Mouse (Mus musculus) intestine, embryonic 14.5 days (tissue): ENCODE data around the gene Taldo1. TPM values are rescaled to one million over a fixed set of nuclear protein-coding genes. Genes with fewer than 3 reads are reported as not detected.
A peak's percentile ranks its signal among the peaks of the same experiment; 100 is the strongest.

Experiments used
- ATAC-seq: fragments of 200-750 bp; cut with Nextera tagmentation; replicated peaks from 2 replicates; pipeline ENCODE4 v1.8.0; 2017; ENCODE audit warnings: low read depth, moderate number of reproducible peaks, moderate TSS enrichment, moderate library complexity; ENCODE audit not compliant: low FRiP score, low TSS enrichment
- DNase-seq: peaks from one replicate; pipeline ENCODE4 v3.0.0-alpha.2; 2018; ENCODE audit warnings: low spot score
- H3K27ac ChIP-seq: fragments of 300-500 bp; sonication (generic); 2 replicates; pipeline ENCODE4 v1.5.1; 2014; ENCODE audit warnings: low read depth, mild to moderate bottlenecking, control low read depth
- H3K27me3 ChIP-seq: fragments of 300-500 bp; sonication (generic); replicated peaks from 2 replicates; pipeline ENCODE4 v1.6.1; 2014; ENCODE audit warnings: low read length, control low read depth; ENCODE audit not compliant: control insufficient read depth, insufficient read depth
- H3K36me3 ChIP-seq: fragments of 300-500 bp; sonication (generic); 2 replicates; pipeline ENCODE4 v1.6.1; 2014; ENCODE audit warnings: low read length, control low read depth; ENCODE audit not compliant: control insufficient read depth, insufficient read depth
- H3K4me1 ChIP-seq: fragments of 300-500 bp; sonication (generic); replicated peaks from 2 replicates; pipeline ENCODE4 v1.6.1; 2014; ENCODE audit warnings: low read length, control low read depth, mixed read lengths; ENCODE audit not compliant: control insufficient read depth, insufficient read depth
- H3K4me2 ChIP-seq: fragments of 300-500 bp; sonication (generic); 2 replicates; pipeline ENCODE4 v1.6.1; 2014; ENCODE audit warnings: low read length
- H3K4me3 ChIP-seq: fragments of 300-500 bp; sonication (generic); 2 replicates; pipeline ENCODE4 v1.5.1; 2014; ENCODE audit warnings: low read depth, low read length, control low read depth, mixed read lengths
- H3K9ac ChIP-seq: fragments of 300-500 bp; sonication (generic); 2 replicates; pipeline ENCODE4 v1.6.1; 2014; ENCODE audit warnings: mild to moderate bottlenecking, low read length
- H3K9me3 ChIP-seq: fragments of 300-500 bp; sonication (generic); 2 replicates; pipeline ENCODE4 v1.6.1; 2016; ENCODE audit warnings: low read length, control low read depth; ENCODE audit not compliant: control insufficient read depth
- WGBS: fragments of 180-500 bp; shearing (Covaris S2); extraction: QIAGEN DNeasy Blood & Tissue Kit; methylation state at CpG from one replicate; pipeline ENCODE4 v1.1.7; 2014; 5-methylcytosine and 5-hydroxymethylcytosine counted together
- polyA plus RNA-seq: library from polyadenylated mRNA; unstranded; fragments of >200 nt; fragmentation: Nextera tagmentation; extraction: Ambion mirVana; gene quantifications from 2 replicates; pipeline ENCODE4 v1.2.1, GENCODE M21; 2014

Taldo1 gene
- polyA plus RNA-seq, 1 experiment from 2014 or later = 344 TPM

DNA sequence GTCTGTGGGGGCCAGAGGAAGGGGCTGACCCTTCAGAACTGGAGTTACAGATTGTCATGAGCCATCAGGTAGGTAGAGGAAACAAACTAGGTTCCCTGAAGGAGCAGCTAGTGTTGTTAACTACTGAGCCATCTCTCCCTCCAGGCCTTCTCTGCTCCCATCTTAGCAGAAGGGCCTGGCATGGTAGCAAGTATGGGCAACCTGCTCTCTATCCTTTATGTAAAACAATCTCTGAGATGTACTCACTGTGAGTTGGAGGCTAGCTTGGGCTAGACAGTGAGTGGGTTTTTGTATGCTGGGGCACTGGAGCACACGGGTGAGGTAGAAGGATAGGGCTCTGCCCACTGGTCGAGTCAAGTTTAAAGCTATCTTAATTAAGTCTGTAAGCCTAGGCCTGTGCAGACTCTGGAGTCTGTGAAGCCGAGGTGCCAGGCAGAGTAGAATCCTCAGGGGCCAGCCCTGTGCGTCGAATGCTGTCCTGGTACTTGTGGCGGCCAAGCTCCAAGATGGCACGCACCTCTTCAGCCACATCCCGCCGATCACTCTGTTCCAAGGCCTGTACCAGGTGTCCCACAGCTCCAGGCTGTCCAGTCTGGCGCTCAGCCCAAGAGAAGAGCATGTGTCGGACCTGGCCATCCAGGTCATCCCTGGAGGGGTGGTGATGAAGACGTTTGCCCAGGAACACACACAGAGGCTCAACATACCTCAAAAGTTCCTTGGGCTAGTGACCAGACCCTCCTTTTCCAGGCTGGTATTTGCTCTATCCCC lies 46.4 kb downstream of the Taldo1 start:
- Histone ChIP-seq H3K27ac (no peak overlapping the region), H3K4me2 (no peak overlapping the region), H3K9ac (no peak overlapping the region), H3K36me3 (peaks cover 42% of the 10 kb centered on the region), H3K9me3 (no peaks in the 10 kb centered on the region), H3K4me3 (no peak overlapping the region), H3K4me1 (peaks cover 42% of the 10 kb centered on the region), H3K27me3 (no peaks in the 10 kb centered on the region)
- ATAC-seq (no peak), DNase-seq (no peak)
- 93% methylated on average over 12 of the region's 12 CpGs for WGBS

DNA sequence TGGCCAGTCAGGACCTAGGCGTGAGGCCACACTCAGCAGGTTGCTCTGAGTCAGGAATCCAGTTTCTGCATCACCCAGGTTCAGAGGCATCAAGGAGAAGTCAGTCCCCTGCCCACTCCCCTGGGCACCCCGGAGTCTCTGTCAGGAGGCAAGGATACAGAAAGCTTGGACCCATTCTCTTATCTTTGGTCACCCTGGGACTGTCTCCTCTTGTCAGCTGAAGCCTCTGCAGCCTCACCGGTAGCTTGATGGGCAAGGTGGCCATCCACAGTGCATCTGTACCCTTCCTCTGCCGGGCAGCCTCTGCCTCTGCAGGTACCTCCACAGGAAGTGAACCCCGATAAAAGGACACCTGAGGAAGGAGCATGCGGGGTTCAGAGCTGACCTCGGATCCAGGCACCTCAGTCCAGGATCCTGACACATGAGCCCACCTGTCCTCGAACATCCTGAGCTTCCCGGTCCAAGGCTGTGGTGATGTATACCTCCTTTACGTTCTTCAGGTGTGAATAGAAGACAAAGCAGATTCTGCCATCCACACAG lies 47.2 kb downstream of the Taldo1 start:
- H3K4me2 ChIP-seq = no peak overlapping the region
- H3K4me3 ChIP-seq = no peak overlapping the region
- ATAC-seq (no peak), DNase-seq (no peak)
- H3K27me3 ChIP-seq = no peaks in the 10 kb centered on the region
- 95% methylated on average over 10 of the region's 10 CpGs for WGBS
- no peaks in the 10 kb centered on the region for H3K9me3 ChIP-seq
- H3K4me1 ChIP-seq = peaks cover 39% of the 10 kb centered on the region
- no peak overlapping the region for H3K9ac ChIP-seq
- H3K36me3 ChIP-seq = peaks cover 36% of the 10 kb centered on the region
- no peak overlapping the region for H3K27ac ChIP-seq

DNA sequence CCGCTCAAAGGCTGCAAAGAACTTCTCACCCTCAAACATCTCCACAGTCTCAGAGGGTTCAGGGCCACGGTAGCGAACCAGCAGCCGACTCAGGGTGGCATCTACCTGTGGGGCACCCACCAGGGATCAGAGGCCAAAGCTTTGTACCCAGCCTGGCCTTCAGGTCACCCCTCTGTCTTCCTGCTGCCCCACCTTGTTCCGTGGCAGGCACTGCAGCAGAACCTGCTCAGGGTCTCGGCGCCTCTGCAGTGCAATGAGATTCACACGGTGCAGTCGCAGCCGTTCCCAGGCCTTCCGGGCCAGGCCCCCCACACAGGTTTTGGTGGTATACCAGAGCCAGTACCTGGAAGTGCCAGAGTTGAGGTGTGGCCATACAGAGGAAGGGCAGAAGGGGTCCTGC lies 47.8 kb downstream of the Taldo1 start:
- Histone ChIP-seq H3K4me3 (no peak overlapping the region), H3K27me3 (no peaks in the 10 kb centered on the region), H3K27ac (no peak overlapping the region), H3K36me3 (peaks cover 36% of the 10 kb centered on the region), H3K9ac (no peak overlapping the region), H3K9me3 (no peaks in the 10 kb centered on the region), H3K4me1 (peaks cover 33% of the 10 kb centered on the region), H3K4me2 (no peak overlapping the region)
- no peak for ATAC-seq
- 95% methylated on average over 11 of the region's 11 CpGs for WGBS
- no peak for DNase-seq

- Histone ChIP-seq H3K4me2 (no peak overlapping the region), H3K4me1 (peaks cover 29% of the 10 kb centered on the region), H3K27ac (no peak overlapping the region), H3K36me3 (peaks cover 36% of the 10 kb centered on the region), H3K4me3 (no peak overlapping the region), H3K27me3 (no peaks in the 10 kb centered on the region), H3K9me3 (no peaks in the 10 kb centered on the region), H3K9ac (no peak overlapping the region)
- no peak for ATAC-seq
- 21% methylated on average over 6 of the region's 6 CpGs for WGBS
- no peak for DNase-seq
These were observed 48.6 kb downstream of the Taldo1 start for GRCm38 (mm10) chr7:141440613-141441012.

DNA sequence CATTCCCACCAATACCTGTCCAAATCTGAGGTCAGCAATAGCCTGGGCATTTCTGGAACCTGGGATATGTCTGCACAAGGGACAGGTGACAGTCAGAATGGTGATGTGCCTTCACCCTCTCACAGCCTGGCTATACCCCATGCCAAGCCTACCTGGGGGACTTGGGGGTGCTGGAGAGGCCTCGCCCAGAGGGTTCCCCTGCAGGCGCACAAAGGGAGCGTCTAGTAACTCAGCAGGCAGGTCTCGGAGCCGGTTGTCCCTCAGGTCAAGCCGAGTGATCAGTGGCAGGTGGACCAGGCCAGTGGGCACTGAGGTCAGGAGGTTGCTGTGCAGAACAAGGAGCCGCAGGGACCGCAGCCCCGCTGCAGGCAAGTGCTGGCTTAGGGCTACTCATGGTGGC lies 49.5 kb downstream of the Taldo1 start:
- Histone ChIP-seq H3K9ac (no peak overlapping the region), H3K27ac (no peak overlapping the region), H3K4me1 (peaks cover 22% of the 10 kb centered on the region), H3K36me3 (peaks cover 36% of the 10 kb centered on the region), H3K9me3 (no peaks in the 10 kb centered on the region), H3K27me3 (no peaks in the 10 kb centered on the region), H3K4me3 (no peak overlapping the region), H3K4me2 (no peak overlapping the region)
- 93% methylated on average over 9 of the region's 9 CpGs for WGBS
- DNase-seq = no peak
- ATAC-seq = no peak

DNA sequence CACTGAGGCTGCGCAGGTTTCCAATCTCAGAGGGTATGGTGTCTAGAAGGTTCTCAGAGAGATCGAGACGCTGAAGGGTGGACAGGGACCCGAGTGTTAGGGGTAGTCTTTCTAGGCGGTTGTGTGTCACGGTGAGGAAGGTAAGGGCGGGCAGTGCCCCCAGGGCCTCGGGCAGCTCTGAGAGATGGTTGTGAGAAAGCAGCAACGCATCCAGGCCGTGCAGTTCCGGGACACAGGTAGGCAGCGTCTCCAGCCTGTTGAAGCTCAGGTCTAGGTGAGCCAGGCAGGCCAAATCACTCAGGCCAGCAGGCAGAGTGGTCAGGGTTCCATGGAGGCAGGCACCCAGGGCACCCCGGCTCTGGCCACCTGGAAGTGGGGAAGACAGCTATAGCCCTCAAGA lies 50.2 kb downstream of the Taldo1 start:
- Histone ChIP-seq H3K27ac (no peak overlapping the region), H3K36me3 (peaks cover 36% of the 10 kb centered on the region), H3K4me2 (peak overlapping the region; percentile 93), H3K27me3 (no peaks in the 10 kb centered on the region), H3K4me3 (no peak overlapping the region), H3K4me1 (peaks cover 15% of the 10 kb centered on the region), H3K9me3 (no peaks in the 10 kb centered on the region), H3K9ac (peak overlapping the region; percentile 62; the same call in 1 of the 2 replicates)
- WGBS = 95% methylated on average over 13 of the region's 13 CpGs
- ATAC-seq (no peak), DNase-seq (no peak)

GRCm38 (mm10) chr7:141443081-141443821 lies 51.3 kb downstream of the Taldo1 start:
- Histone ChIP-seq H3K36me3 (peaks cover 31% of the 10 kb centered on the region), H3K9me3 (no peaks in the 10 kb centered on the region), H3K27me3 (no peaks in the 10 kb centered on the region), H3K9ac (peak overlapping the region; percentile 62), H3K4me1 (peaks cover 18% of the 10 kb centered on the region), H3K4me3 (peak overlapping the region; percentile 56), H3K27ac (no peak overlapping the region; the same call in 1 of the 2 replicates), H3K4me2 (peak overlapping the region; percentile 93)
- DNase-seq (peak; percentile 75), ATAC-seq (no peak; the same call in 1 of the 2 replicates)
- 22% methylated on average over 12 of the region's 12 CpGs for WGBS

GRCm38 (mm10) chr7:141443828-141444237 lies 51.8 kb downstream of the Taldo1 start, which contains the start of gene Pidd1:
Pidd1 (minus strand) TSS chr7:141444025.
- Histone ChIP-seq H3K4me3 (peak within 1 kb of the TSS; percentile 56), H3K27me3 (no peaks in the 10 kb centered on the region), H3K36me3 (peaks cover 31% of the 10 kb centered on the region), H3K9me3 (no peaks in the 10 kb centered on the region), H3K4me1 (peaks cover 23% of the 10 kb centered on the region), H3K27ac (peak within 1 kb of the TSS; percentile 59), H3K9ac (peak within 1 kb of the TSS; percentile 62), H3K4me2 (peak within 1 kb of the TSS; percentile 93)
- peak; percentile 82 for DNase-seq
- under 1% methylated on average over 25 of the region's 25 CpGs for WGBS
- peak; percentile 47 for ATAC-seq
